Mouse (Mus musculus): ENCODE data around the gene Plpp2.

GRCm38 (mm10) chr10:79578891-79579290 is 45.3 kb upstream of the Plpp2 start:
- TF ChIP-seq CTCF (IDR thresholded peaks at IDR 0.05; ENCODE audit: extremely low read depth, insufficient read length, insufficient replicate concordance, low read depth, low read length) (no peak), POLR2A (IDR thresholded peaks at IDR 0.05; ENCODE audit: low read depth, low read length) (no peak)

Measured in small intestine, adult 2 months (tissue).